Mouse (Mus musculus) lung, embryonic 16.5 days (tissue): ENCODE results near the gene D930020B18Rik. TPM values are rescaled to one million over a fixed set of nuclear protein-coding genes. Genes with fewer than 3 reads are reported as not detected.
A peak's percentile ranks its signal among the peaks of the same experiment; 100 is the strongest.

Experiments used
- ATAC-seq: fragments of 200-750 bp; cut with Nextera tagmentation; 2 replicates; pipeline ENCODE4 v1.8.0; 2017; ENCODE audit warnings: low read depth, mild to moderate bottlenecking, moderate library complexity
- H3K27ac ChIP-seq: fragments of 300-500 bp; sonication (generic); 2 replicates; pipeline ENCODE4 v1.5.1; 2014; ENCODE audit warnings: mild to moderate bottlenecking, control low read depth, low read length
- H3K27me3 ChIP-seq: fragments of 300-500 bp; sonication (generic); 2 replicates; pipeline ENCODE4 v1.6.1; 2014; ENCODE audit warnings: low read depth, low read length, mixed read lengths; ENCODE audit not compliant: control insufficient read depth, insufficient read depth
- H3K36me3 ChIP-seq: fragments of 300-500 bp; sonication (generic); 2 replicates; pipeline ENCODE4 v1.6.1; 2014; ENCODE audit warnings: low read length; ENCODE audit not compliant: control insufficient read depth, insufficient read depth
- H3K4me1 ChIP-seq: fragments of 300-500 bp; sonication (generic); replicated peaks from 2 replicates; pipeline ENCODE4 v1.6.1; 2014; ENCODE audit warnings: low read length, mixed read lengths; ENCODE audit not compliant: control insufficient read depth, insufficient read depth
- H3K4me2 ChIP-seq: fragments of 300-500 bp; sonication (generic); 2 replicates; pipeline ENCODE4 v1.6.1; 2014; ENCODE audit warnings: low read depth, low read length, control low read depth
- H3K4me3 ChIP-seq: fragments of 300-500 bp; sonication (generic); 2 replicates; pipeline ENCODE4 v1.5.1; 2014; ENCODE audit warnings: mild to moderate bottlenecking, low read length, control low read depth
- H3K9ac ChIP-seq: fragments of 300-500 bp; sonication (generic); 2 replicates; pipeline ENCODE4 v1.6.1; 2014; ENCODE audit warnings: low read length, control low read depth
- H3K9me3 ChIP-seq: fragments of 300-500 bp; sonication (generic); 2 replicates; pipeline ENCODE4 v1.6.1; 2016; ENCODE audit warnings: low read length; ENCODE audit not compliant: control insufficient read depth
- WGBS: fragments of 180-500 bp; shearing (Covaris S2); extraction: QIAGEN DNeasy Blood & Tissue Kit; methylation state at CpG from one replicate; pipeline ENCODE4 v1.1.7; 2014; 5-methylcytosine and 5-hydroxymethylcytosine counted together
- polyA plus RNA-seq: library from polyadenylated mRNA; unstranded; fragments of >200 nt; fragmentation: Nextera tagmentation; extraction: Ambion mirVana; gene quantifications from 2 replicates; pipeline ENCODE4 v1.2.1, GENCODE M21; 2015

Gene D930020B18Rik
- polyA plus RNA-seq, 1 experiment from 2014 or later: 0.30 TPM

DNA sequence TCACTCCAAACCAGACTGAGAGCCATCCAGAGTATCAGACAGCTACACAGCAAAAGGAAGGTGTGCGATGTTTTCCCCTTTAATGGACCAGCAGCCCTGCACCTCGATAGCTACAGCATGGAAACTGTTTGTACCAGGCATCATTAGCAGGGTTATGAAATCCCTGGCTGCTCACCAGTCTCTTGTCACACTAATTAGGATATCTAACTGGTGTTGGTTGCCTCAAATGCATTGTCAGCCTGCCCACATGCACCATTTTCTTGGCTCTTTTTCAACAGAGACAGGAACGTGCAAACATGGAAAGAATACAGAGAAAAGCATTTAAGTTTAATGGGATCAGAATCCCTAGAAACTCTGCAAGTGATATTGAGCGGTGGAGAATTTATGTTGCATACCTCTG, 14.5 kb downstream of the D930020B18Rik start:
- Histone ChIP-seq H3K9me3 (no peaks in the 10 kb centered on the region), H3K4me3 (no peak overlapping the region), H3K27ac (no peak overlapping the region), H3K4me2 (no peak overlapping the region), H3K9ac (no peak overlapping the region), H3K27me3 (no peaks in the 10 kb centered on the region), H3K36me3 (no peaks in the 10 kb centered on the region), H3K4me1 (no peaks in the 10 kb centered on the region)
- ATAC-seq: no peak
- 76% methylated on average over 4 of the region's 4 CpGs for WGBS

DNA sequence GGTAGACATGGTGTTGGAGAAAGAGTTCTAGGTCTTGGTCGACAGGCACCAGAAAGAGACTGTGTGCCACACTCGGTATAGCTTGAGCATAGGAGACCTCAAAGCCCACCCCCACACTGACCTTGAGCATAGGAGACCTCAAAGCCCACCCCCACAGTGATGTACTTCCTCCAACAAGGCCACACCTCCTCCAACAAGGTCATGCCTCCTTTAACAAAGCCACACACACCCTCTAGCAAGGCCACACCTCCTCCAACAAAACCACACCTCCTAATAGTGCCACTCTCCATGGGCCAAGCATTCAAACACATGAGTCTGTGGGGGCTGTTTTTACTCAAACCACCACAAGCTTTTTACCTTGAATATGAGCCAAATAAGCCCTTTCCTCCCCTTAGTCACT, 21.3 kb downstream of the D930020B18Rik start:
- Histone ChIP-seq H3K27me3 (no peaks in the 10 kb centered on the region), H3K4me1 (0 out of 2 replicates have a peak, but pooled peaks cover 2% of the 10 kb centered on the region), H3K27ac (no peak overlapping the region), H3K9me3 (no peaks in the 10 kb centered on the region), H3K9ac (no peak overlapping the region), H3K4me2 (no peak overlapping the region), H3K4me3 (no peak overlapping the region), H3K36me3 (no peaks in the 10 kb centered on the region)
- 93% methylated on average over 2 of the region's 2 CpGs for WGBS
- ATAC-seq: no peak

DNA sequence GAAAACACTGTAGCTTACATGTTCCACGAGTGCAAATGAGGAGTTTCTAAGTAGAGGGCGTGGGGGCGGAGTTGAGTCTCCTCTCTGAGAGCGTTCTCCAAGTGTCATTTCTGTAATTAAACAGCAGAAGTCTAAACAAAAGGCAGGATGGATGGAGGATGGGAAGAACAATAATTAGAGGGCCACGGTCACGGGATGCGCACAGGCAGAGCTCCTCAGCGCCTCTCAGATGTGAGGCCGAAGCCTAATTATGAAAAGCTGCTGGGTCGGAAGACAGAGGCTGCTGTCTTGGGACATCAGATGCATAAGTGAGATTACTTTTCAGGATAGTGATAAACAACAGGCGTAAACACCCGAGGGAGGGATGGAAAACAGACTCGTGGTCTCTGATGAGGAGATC, 22.2 kb downstream of the D930020B18Rik start:
- Histone ChIP-seq H3K9me3 (no peaks in the 10 kb centered on the region), H3K27me3 (no peaks in the 10 kb centered on the region), H3K36me3 (no peaks in the 10 kb centered on the region), H3K4me2 (no peak overlapping the region), H3K4me1 (0 out of 2 replicates have a peak, but pooled peaks cover 2% of the 10 kb centered on the region), H3K27ac (no peak overlapping the region), H3K9ac (no peak overlapping the region), H3K4me3 (no peak overlapping the region)
- no peak for ATAC-seq
- WGBS: 60% methylated on average over 13 of the region's 13 CpGs

GRCm38 (mm10) chr10:121665631-121666145, 24.3 kb downstream of the D930020B18Rik start:
- H3K4me2 ChIP-seq: no peak overlapping the region
- no peak overlapping the region for H3K27ac ChIP-seq
- H3K9me3 ChIP-seq: no peaks in the 10 kb centered on the region
- no peaks in the 10 kb centered on the region for H3K36me3 ChIP-seq
- H3K4me3 ChIP-seq: no peak overlapping the region
- 0 out of 2 replicates have a peak, but pooled peaks cover 2% of the 10 kb centered on the region for H3K4me1 ChIP-seq
- 38% methylated on average over 8 of the region's 8 CpGs for WGBS
- no peak overlapping the region for H3K9ac ChIP-seq
- peak; percentile 78 for ATAC-seq
- no peaks in the 10 kb centered on the region for H3K27me3 ChIP-seq

DNA sequence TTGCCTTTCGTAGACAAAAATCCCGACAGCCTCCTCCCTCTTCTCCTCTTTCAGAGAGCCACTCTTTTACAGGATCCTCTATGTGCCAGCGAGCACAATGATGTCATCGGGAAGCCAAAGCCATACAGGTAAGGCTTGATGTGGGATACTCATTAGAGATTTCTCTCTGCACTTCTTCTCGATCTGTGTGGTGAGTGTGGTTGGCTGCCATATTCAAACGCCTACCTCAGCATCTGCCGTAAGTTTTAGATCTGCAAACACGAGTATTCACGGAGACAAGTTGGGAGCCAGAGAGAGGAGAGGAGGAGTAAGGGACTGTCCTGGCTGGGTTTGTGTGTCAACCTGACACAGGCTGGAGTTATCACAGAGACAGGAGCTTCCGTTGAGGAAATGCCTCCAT, 27.7 kb downstream of the D930020B18Rik start:
- no peak overlapping the region for H3K27ac ChIP-seq
- WGBS: 86% methylated on average over 10 of the region's 10 CpGs
- no peak overlapping the region for H3K9ac ChIP-seq
- H3K36me3 ChIP-seq: no peaks in the 10 kb centered on the region
- H3K4me2 ChIP-seq: no peak overlapping the region
- H3K4me3 ChIP-seq: no peak overlapping the region
- ATAC-seq: no peak
- no peaks in the 10 kb centered on the region for H3K9me3 ChIP-seq
- H3K27me3 ChIP-seq: no peaks in the 10 kb centered on the region
- H3K4me1 ChIP-seq: 0 out of 2 replicates have a peak, but pooled peaks cover 2% of the 10 kb centered on the region

GRCm38 (mm10) chr10:121677019-121677418, 35.6 kb downstream of the D930020B18Rik start:
- WGBS: 47% methylated on average over 7 of the region's 7 CpGs
- no peaks in the 10 kb centered on the region for H3K36me3 ChIP-seq
- no peak overlapping the region for H3K9ac ChIP-seq
- H3K27ac ChIP-seq: no peak overlapping the region
- H3K4me2 ChIP-seq: no peak overlapping the region
- no peak for ATAC-seq
- H3K27me3 ChIP-seq: no peaks in the 10 kb centered on the region
- H3K4me1 ChIP-seq: no peaks in the 10 kb centered on the region
- no peaks in the 10 kb centered on the region for H3K9me3 ChIP-seq
- no peak overlapping the region for H3K4me3 ChIP-seq

- WGBS: 73% methylated on average over 2 of the region's 2 CpGs
- no peak for ATAC-seq
- no peak overlapping the region for H3K4me3 ChIP-seq
- H3K9ac ChIP-seq: no peak overlapping the region
- H3K27ac ChIP-seq: no peak overlapping the region
- H3K36me3 ChIP-seq: no peaks in the 10 kb centered on the region
- H3K27me3 ChIP-seq: no peaks in the 10 kb centered on the region
- no peak overlapping the region for H3K4me2 ChIP-seq
- H3K9me3 ChIP-seq: no peaks in the 10 kb centered on the region
- no peaks in the 10 kb centered on the region for H3K4me1 ChIP-seq
These were observed 39.5 kb downstream of the D930020B18Rik start for GRCm38 (mm10) chr10:121680902-121681301.

- ATAC-seq: no peak
- H3K4me1 ChIP-seq: no peaks in the 10 kb centered on the region
- no peak overlapping the region for H3K4me2 ChIP-seq
- H3K9me3 ChIP-seq: no peaks in the 10 kb centered on the region
- 84% methylated on average over 8 of the region's 10 CpGs for WGBS
- H3K27me3 ChIP-seq: no peaks in the 10 kb centered on the region
- H3K36me3 ChIP-seq: no peaks in the 10 kb centered on the region
- H3K4me3 ChIP-seq: no peak overlapping the region
- H3K9ac ChIP-seq: no peak overlapping the region
- no peak overlapping the region for H3K27ac ChIP-seq
These were observed 41.2 kb downstream of the D930020B18Rik start for GRCm38 (mm10) chr10:121682539-121682938.

GRCm38 (mm10) chr10:121686153-121686660, 44.8 kb downstream of the D930020B18Rik start:
- no peaks in the 10 kb centered on the region for H3K9me3 ChIP-seq
- no peak overlapping the region for H3K4me3 ChIP-seq
- H3K36me3 ChIP-seq: no peaks in the 10 kb centered on the region
- WGBS: 78% methylated on average over 4 of the region's 4 CpGs
- no peak for ATAC-seq
- no peaks in the 10 kb centered on the region for H3K4me1 ChIP-seq
- H3K9ac ChIP-seq: no peak overlapping the region
- no peaks in the 10 kb centered on the region; the same call in 1 of the 2 replicates for H3K27me3 ChIP-seq
- no peak overlapping the region for H3K4me2 ChIP-seq
- H3K27ac ChIP-seq: no peak overlapping the region
